Mouse (Mus musculus): Measurements from ENCODE around the gene Atg9b. TPM values are rescaled to one million over a fixed set of nuclear protein-coding genes. Genes with fewer than 3 reads are reported as not detected.

Atg9b gene
- polyA plus RNA-seq, 1 experiment from 2014 or later = 1.4 TPM

GRCm38 (mm10) chr5:24347186-24347875 lies 44.6 kb downstream of the Atg9b start:
- 41% methylated on average over 7 of the region's 7 CpGs for WGBS
- Histone ChIP-seq H3K36me3 (peaks cover 33% of the 10 kb centered on the region), H3K27ac (replicated peaks) (0 out of 2 replicates have a peak overlapping the region, but pooled peaks have one; percentile 1), H3K4me3 (peak overlapping the region; percentile 90), H3K9ac (peak overlapping the region; percentile 99), H3K27me3 (replicated peaks) (no peaks in the 10 kb centered on the region; the same call in 1 of the 2 replicates), H3K9me3 (no peaks in the 10 kb centered on the region), H3K4me2 (peak overlapping the region; percentile 87), H3K4me1 (peaks cover 87% of the 10 kb centered on the region)
- ATAC-seq (ENCODE audit: extremely low read depth, insufficient number of reproducible peaks, low FRiP score, low TSS enrichment) = no peak

DNA sequence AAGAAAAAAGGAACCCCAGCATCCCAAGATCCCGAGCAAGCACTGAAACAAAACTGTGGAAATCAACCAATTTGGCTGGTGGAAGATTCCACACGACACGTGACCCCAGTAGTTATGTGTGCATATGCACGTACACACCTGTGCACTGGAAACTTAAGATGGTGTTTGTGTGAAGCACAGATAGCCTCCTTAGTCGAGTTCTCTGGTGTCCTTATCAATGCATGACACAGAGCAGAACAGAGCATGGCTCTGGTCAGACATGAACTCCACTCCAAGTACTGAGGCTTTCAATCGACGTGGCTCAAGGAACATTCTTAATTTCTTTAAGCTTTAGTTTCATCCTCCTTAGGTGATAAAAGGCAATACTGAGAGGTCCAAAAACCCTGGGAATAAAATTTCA lies 45.6 kb downstream of the Atg9b start:
- no peaks in the 10 kb centered on the region for H3K9me3 ChIP-seq
- no peak overlapping the region for H3K27ac ChIP-seq (replicated peaks)
- ATAC-seq (ENCODE audit: extremely low read depth, insufficient number of reproducible peaks, low FRiP score, low TSS enrichment) = no peak
- no peak overlapping the region for H3K4me2 ChIP-seq
- WGBS = 63% methylated on average over 7 of the region's 7 CpGs
- no peaks in the 10 kb centered on the region; the same call in 1 of the 2 replicates for H3K27me3 ChIP-seq (replicated peaks)
- no peak overlapping the region for H3K9ac ChIP-seq
- H3K4me3 ChIP-seq = no peak overlapping the region
- peaks cover 33% of the 10 kb centered on the region for H3K36me3 ChIP-seq
- H3K4me1 ChIP-seq = peaks cover 92% of the 10 kb centered on the region

- peaks cover 46% of the 10 kb centered on the region for H3K36me3 ChIP-seq
- H3K9ac ChIP-seq = peak overlapping the region; percentile 72
- peak overlapping the region; percentile 79 for H3K27ac ChIP-seq (replicated peaks)
- no peak for ATAC-seq (ENCODE audit: extremely low read depth, insufficient number of reproducible peaks, low FRiP score, low TSS enrichment)
- H3K4me3 ChIP-seq = no peak overlapping the region
- 9% methylated on average over 12 of the region's 12 CpGs for WGBS
- no peaks in the 10 kb centered on the region; the same call in 1 of the 2 replicates for H3K27me3 ChIP-seq (replicated peaks)
- no peaks in the 10 kb centered on the region for H3K9me3 ChIP-seq
- H3K4me1 ChIP-seq = peaks cover 96% of the 10 kb centered on the region
- H3K4me2 ChIP-seq = peak overlapping the region; percentile 45
These were observed 47.4 kb downstream of the Atg9b start for GRCm38 (mm10) chr5:24344477-24345051.

GRCm38 (mm10) chr5:24343977-24344436 lies 47.9 kb downstream of the Atg9b start:
- H3K9me3 ChIP-seq = no peaks in the 10 kb centered on the region
- H3K4me2 ChIP-seq = peak overlapping the region; percentile 45
- H3K27ac ChIP-seq (replicated peaks) = peak overlapping the region; percentile 79
- WGBS = 9% methylated on average over 2 of the region's 2 CpGs
- peak overlapping the region; percentile 72 for H3K9ac ChIP-seq
- no peak overlapping the region for H3K4me3 ChIP-seq
- ATAC-seq (ENCODE audit: extremely low read depth, insufficient number of reproducible peaks, low FRiP score, low TSS enrichment) = no peak
- H3K36me3 ChIP-seq = peaks cover 51% of the 10 kb centered on the region
- no peaks in the 10 kb centered on the region; the same call in 1 of the 2 replicates for H3K27me3 ChIP-seq (replicated peaks)
- peaks cover 96% of the 10 kb centered on the region for H3K4me1 ChIP-seq

DNA sequence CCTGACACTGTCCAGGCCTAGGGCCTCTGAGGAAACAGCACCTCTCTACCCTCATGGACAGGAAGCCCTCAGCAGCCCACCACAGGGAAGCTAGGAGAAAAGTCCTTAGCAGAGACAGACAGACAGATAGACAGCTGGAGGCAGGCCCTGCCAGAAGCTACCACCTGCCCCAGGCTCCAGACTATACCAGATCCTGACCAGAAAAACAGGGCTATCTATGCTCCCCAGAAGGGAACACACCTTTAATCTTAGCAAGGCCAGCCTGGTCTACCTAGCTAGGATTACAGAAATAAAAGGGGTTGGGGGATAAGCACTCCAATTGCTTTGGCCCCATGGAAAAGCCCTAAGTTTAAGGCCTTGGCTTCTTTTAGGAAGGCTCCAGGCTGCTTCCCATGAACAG lies 48.6 kb downstream of the Atg9b start:
- Histone ChIP-seq H3K4me2 (peak overlapping the region; percentile 45; the same call in 1 of the 2 replicates), H3K4me3 (no peak overlapping the region), H3K9ac (peak overlapping the region; percentile 72), H3K27me3 (replicated peaks) (no peaks in the 10 kb centered on the region), H3K4me1 (peaks cover 96% of the 10 kb centered on the region), H3K36me3 (peaks cover 57% of the 10 kb centered on the region), H3K27ac (replicated peaks) (peak overlapping the region; percentile 79), H3K9me3 (no peaks in the 10 kb centered on the region)
- no peak for ATAC-seq (ENCODE audit: extremely low read depth, insufficient number of reproducible peaks, low FRiP score, low TSS enrichment)

DNA sequence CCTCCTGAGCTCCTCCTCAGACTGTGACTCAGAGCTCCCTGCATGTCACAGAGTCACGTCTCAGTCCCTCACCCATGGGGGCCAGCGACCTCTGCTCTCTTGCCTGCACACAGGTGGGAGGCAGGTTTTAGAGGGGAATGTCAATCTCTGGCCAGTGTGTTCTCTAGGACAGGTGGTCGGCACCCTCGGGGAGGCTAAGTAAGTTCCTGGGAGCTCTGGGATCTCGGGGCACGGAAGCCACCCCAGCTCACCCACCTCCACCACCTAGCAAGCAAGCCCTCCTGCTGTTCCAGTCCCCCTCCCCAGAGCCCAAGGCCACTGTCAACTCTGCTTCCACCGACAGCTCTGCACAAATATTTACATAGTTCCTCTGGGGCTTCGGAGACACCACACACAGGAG lies 49.0 kb downstream of the Atg9b start:
- peaks cover 59% of the 10 kb centered on the region for H3K36me3 ChIP-seq
- H3K9ac ChIP-seq = peak overlapping the region; percentile 72

GRCm38 (mm10) chr5:24342205-24342963 lies 49.6 kb downstream of the Atg9b start:
- Histone ChIP-seq H3K4me2 (peak overlapping the region; percentile 45), H3K4me1 (peaks cover 96% of the 10 kb centered on the region), H3K27ac (replicated peaks) (peak overlapping the region; percentile 79), H3K36me3 (peaks cover 55% of the 10 kb centered on the region), H3K9ac (peak overlapping the region; percentile 72), H3K9me3 (no peaks in the 10 kb centered on the region), H3K27me3 (replicated peaks) (no peaks in the 10 kb centered on the region), H3K4me3 (no peak overlapping the region)
- WGBS = 46% methylated on average over 14 of the region's 14 CpGs
- ATAC-seq (ENCODE audit: extremely low read depth, insufficient number of reproducible peaks, low FRiP score, low TSS enrichment) = no peak

More for the DNA sequence above, 49.0 kb downstream of the Atg9b start:
- Histone ChIP-seq H3K4me2 (peak overlapping the region; percentile 45), H3K27me3 (replicated peaks) (no peaks in the 10 kb centered on the region), H3K4me1 (peaks cover 96% of the 10 kb centered on the region), H3K9me3 (no peaks in the 10 kb centered on the region), H3K27ac (replicated peaks) (peak overlapping the region; percentile 79), H3K4me3 (no peak overlapping the region)
- WGBS = 32% methylated on average over 8 of the region's 8 CpGs
- ATAC-seq (ENCODE audit: extremely low read depth, insufficient number of reproducible peaks, low FRiP score, low TSS enrichment) = no peak

GRCm38 (mm10) chr5:24337821-24338220 lies 54.1 kb downstream of the Atg9b start:
- Histone ChIP-seq H3K9me3 (no peaks in the 10 kb centered on the region), H3K9ac (peak overlapping the region; percentile 59), H3K27ac (replicated peaks) (peak overlapping the region; percentile 96), H3K27me3 (replicated peaks) (no peaks in the 10 kb centered on the region), H3K4me3 (no peak overlapping the region), H3K4me2 (peak overlapping the region; percentile 51), H3K4me1 (peaks cover 92% of the 10 kb centered on the region), H3K36me3 (peaks cover 41% of the 10 kb centered on the region)
- no peak for ATAC-seq (ENCODE audit: extremely low read depth, insufficient number of reproducible peaks, low FRiP score, low TSS enrichment)
- WGBS = 21% methylated on average over 2 of the region's 2 CpGs

DNA sequence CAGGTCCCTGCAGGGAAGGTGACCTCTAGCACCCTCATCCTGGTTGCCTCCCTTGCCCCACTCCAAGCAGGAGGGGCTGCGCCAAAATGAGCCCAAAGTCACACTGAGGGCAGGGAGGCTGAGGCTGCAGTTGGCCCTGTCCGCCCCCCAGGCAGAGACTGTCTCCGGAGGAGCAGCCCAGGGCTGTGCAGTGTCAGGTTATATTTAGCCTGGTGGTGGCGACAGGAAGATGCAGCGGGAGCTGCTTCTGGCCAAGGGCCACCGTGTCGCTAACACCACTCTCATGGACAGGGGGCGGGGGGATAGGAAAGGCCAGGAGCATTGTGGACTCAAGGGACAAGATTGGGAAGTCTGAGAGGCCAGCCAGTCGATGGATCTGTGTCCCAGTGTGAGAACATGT lies 54.6 kb downstream of the Atg9b start:
- H3K4me2 ChIP-seq = peak overlapping the region; percentile 51
- peak; percentile 69 for ATAC-seq (ENCODE audit: extremely low read depth, insufficient number of reproducible peaks, low FRiP score, low TSS enrichment)

GRCm38 (mm10) chr5:24335888-24336511 lies 55.9 kb downstream of the Atg9b start:
- peaks cover 59% of the 10 kb centered on the region for H3K36me3 ChIP-seq
- no peaks in the 10 kb centered on the region for H3K27me3 ChIP-seq (replicated peaks)
- H3K9ac ChIP-seq = peak overlapping the region; percentile 71
- 9% methylated on average over 3 of the region's 3 CpGs for WGBS
- no peak overlapping the region for H3K4me3 ChIP-seq
- peak; percentile 70 for ATAC-seq (ENCODE audit: extremely low read depth, insufficient number of reproducible peaks, low FRiP score, low TSS enrichment)
- H3K4me2 ChIP-seq = no peak overlapping the region
- peak overlapping the region; percentile 96 for H3K27ac ChIP-seq (replicated peaks)
- H3K9me3 ChIP-seq = no peaks in the 10 kb centered on the region
- peaks cover 88% of the 10 kb centered on the region for H3K4me1 ChIP-seq

More for the DNA sequence above, 54.6 kb downstream of the Atg9b start:
- peak overlapping the region; percentile 96 for H3K27ac ChIP-seq (replicated peaks)
- H3K9ac ChIP-seq = peak overlapping the region; percentile 29
- 6% methylated on average over 9 of the region's 9 CpGs for WGBS
- H3K9me3 ChIP-seq = no peaks in the 10 kb centered on the region
- H3K27me3 ChIP-seq (replicated peaks) = no peaks in the 10 kb centered on the region
- H3K4me1 ChIP-seq = peaks cover 89% of the 10 kb centered on the region
- no peak overlapping the region for H3K4me3 ChIP-seq
- H3K36me3 ChIP-seq = peaks cover 45% of the 10 kb centered on the region

- H3K4me1 ChIP-seq = peaks cover 88% of the 10 kb centered on the region
- peak overlapping the region; percentile 74 for H3K27ac ChIP-seq (replicated peaks)
- WGBS = 9% methylated on average over 3 of the region's 3 CpGs
- H3K9ac ChIP-seq = peak overlapping the region; percentile 71
- no peaks in the 10 kb centered on the region for H3K9me3 ChIP-seq
- H3K4me3 ChIP-seq = no peak overlapping the region
- peaks cover 55% of the 10 kb centered on the region for H3K36me3 ChIP-seq
- no peaks in the 10 kb centered on the region for H3K27me3 ChIP-seq (replicated peaks)
- ATAC-seq (ENCODE audit: extremely low read depth, insufficient number of reproducible peaks, low FRiP score, low TSS enrichment) = no peak
- no peak overlapping the region for H3K4me2 ChIP-seq
These were observed 57.2 kb downstream of the Atg9b start for GRCm38 (mm10) chr5:24334749-24335148.
